ENCODE assay signal across 16 mouse cellular contexts in genomic region chr1:180606796-180607577, GRCm38 (mm10). TPM values are rescaled to one million over a fixed set of nuclear protein-coding genes. Genes with fewer than 3 reads are reported as not detected.
DNase-seq lines count a peak whose midpoint lies in the region; ATAC-seq and TF ChIP-seq lines count a peak whose summit lies in the region.
"Had no signal": no experiment of that assay in that cellular context is flagged by ENCODE, and none has a peak within 500 bp of the region (broad histone marks: within the 10 kb centered on the region; RNA-seq: fewer than 3 reads in every experiment).

No protein-coding gene starts in this region.

- peaks cover 8% of the 10 kb centered on the region for H3K36me3 ChIP-seq in heart, embryonic 14.5 days (ENCODE audit: control insufficient read depth, insufficient read depth, low read length)
- H3K36me3 ChIP-seq in ES-E14 (ENCODE audit: control insufficient read depth, insufficient read depth, low read length, poor library complexity, severe bottlenecking): peaks cover 11% of the 10 kb centered on the region

- no peaks in the 10 kb centered on the region for H3K27me3 ChIP-seq in heart, embryonic 14.5 days (ENCODE audit: control insufficient read depth, insufficient read depth, low read length)
- H3K27me3 ChIP-seq: forebrain, embryonic 12.5 days; hindbrain, embryonic 15.5 days had no signal

- no peak for ATAC-seq in heart, embryonic 14.5 days (ENCODE audit: insufficient number of reproducible peaks, insufficient read depth, low FRiP score, low read depth)
- ATAC-seq in common myeloid progenitor, adult 5-6 weeks (replicated peaks; ENCODE audit: low read depth, poor library complexity, severe bottlenecking): 0 out of 2 replicates have a peak, but pooled peaks have one; percentile 36
- ATAC-seq: liver, postnatal 0 days had no signal

- H3K9me3 ChIP-seq in heart, embryonic 14.5 days (ENCODE audit: control insufficient read depth, low read length): 0 out of 2 replicates have a peak, but pooled peaks cover 5% of the 10 kb centered on the region
- 0 out of 2 replicates have a peak, but pooled peaks cover 3% of the 10 kb centered on the region for H3K9me3 ChIP-seq in ES-E14 (ENCODE audit: control insufficient read depth, insufficient read depth, low read depth, low read length)
- H3K9me3 ChIP-seq: hindbrain, embryonic 15.5 days had no signal

- intact Hi-C loops in heart, postnatal 14 days (cut with DNase I): no loop called here

- no peak overlapping the region for H3K4me3 ChIP-seq in heart, embryonic 14.5 days (ENCODE audit: control insufficient read depth in 1 of 2, insufficient read depth in 1 of 2, low read depth in 1 of 2, low read length in 2 of 2)
- H3K4me3 ChIP-seq in ES-E14 (ENCODE audit: insufficient read depth in 1 of 2, low read depth in 1 of 2, low read length in 2 of 2, poor library complexity in 1 of 2, severe bottlenecking in 1 of 2): no peak overlapping the region
- H3K4me3 ChIP-seq: forebrain, embryonic 12.5 days; hindbrain, embryonic 15.5 days had no signal

- in situ Hi-C loops in ES-E14 (cut with MboI; ENCODE audit: low sequenced_read_pairs in 2 of 2, unreplicated experiment in 2 of 2): no loop called here

- 45% methylated on average over 10 of the region's 10 CpGs for WGBS in heart, embryonic 14.5 days

- DNase-seq in heart, postnatal 14 days: no peak
- DNase-seq in ES-E14 (ENCODE audit: low read depth, low spot score): peak; percentile 50
- DNase-seq in skeletal muscle tissue, adult 2 months (ENCODE audit: low read depth, low spot score): peak; percentile 46
- no peak for DNase-seq in spleen, postnatal 10 days (ENCODE audit: low spot score in 2 of 2)
- DNase-seq in embryo, embryonic 11 days: no peak
- DNase-seq: cerebellum, adult 11 months; kidney, adult 11 months; kidney, postnatal 10 days; left cerebral cortex, postnatal 4 days; liver, postnatal 0 days; thymus, adult 18-20 months had no signal

- peaks cover 22 to 28% of the 10 kb centered on the region in 2 experiments for H3K4me1 ChIP-seq in heart, embryonic 14.5 days (ENCODE audit: control insufficient read depth in 2 of 2, insufficient read depth in 2 of 2, low read length in 2 of 2)
- peaks cover 0 to 14% of the 10 kb centered on the region in 2 experiments; a peak in 2 of 4 replicates for H3K4me1 ChIP-seq in ES-E14 (ENCODE audit: control insufficient read depth in 2 of 2, insufficient read depth in 2 of 2, low read length in 2 of 2, poor library complexity in 1 of 2)
- H3K4me1 ChIP-seq: hindbrain, embryonic 15.5 days had no signal

- H3K27ac ChIP-seq in heart, embryonic 14.5 days (replicated peaks in 1 of 2; ENCODE audit: control insufficient read depth in 1 of 2, insufficient read depth in 1 of 2, low read depth in 2 of 2, low read length in 2 of 2): peak overlapping the region; percentile 58 to 67
- peak overlapping the region; percentile 46; the same call in 1 of the 2 replicates for H3K27ac ChIP-seq in ES-E14 (ENCODE audit: insufficient read depth, low read depth, low read length, poor library complexity, severe bottlenecking)
- H3K27ac ChIP-seq: forebrain, embryonic 12.5 days; hindbrain, embryonic 15.5 days had no signal

- H3K4me2 ChIP-seq in heart, embryonic 14.5 days (ENCODE audit: low read length): no peak overlapping the region
- H3K4me2 ChIP-seq: forebrain, embryonic 12.5 days; hindbrain, embryonic 15.5 days; midbrain, embryonic 11.5 days had no signal

- H3K9ac ChIP-seq in heart, embryonic 14.5 days (ENCODE audit: low read length): no peak overlapping the region
- no peak overlapping the region for H3K9ac ChIP-seq in ES-E14 (ENCODE audit: insufficient read depth, low read depth, low read length, poor library complexity, severe bottlenecking)
- H3K9ac ChIP-seq: forebrain, embryonic 12.5 days; hindbrain, embryonic 15.5 days; liver, postnatal 0 days had no signal

TF ChIP-seq in ES-E14, 5 proteins besides CTCF, POLR2A, EP300 and RAD21:
- TF ChIP-seq CHD2 (IDR thresholded peaks at IDR 0.05; ENCODE audit: low read depth, low read length) (no peak), MAFK (IDR thresholded peaks at IDR 0.05; ENCODE audit: insufficient read depth, low read depth, low read length) (no peak), ZC3H11A (IDR thresholded peaks at IDR 0.05; ENCODE audit: borderline replicate concordance, low read depth, low read length) (no peak), ZNF384 (IDR thresholded peaks at IDR 0.05; ENCODE audit: low read depth, low read length) (no peak), HCFC1 (IDR thresholded peaks at IDR 0.05; ENCODE audit: borderline replicate concordance, insufficient read depth, low read length) (no peak)

RNA-seq across cellular contexts. Expression of gene Lin9, which starts 34.0 kb away (rescaled TPM):
- 13.8 and 15.1 TPM in 2 replicates for polyA plus RNA-seq in heart, embryonic 14.5 days (2014; fragmentation: Nextera tagmentation; extraction: Ambion mirVana)
- 1 to 10 TPM; 3.8 to 4.1 TPM for total RNA-seq in heart, postnatal 14 days (2021)
- total RNA-seq in ES-E14 (2012; rRNA removed): 14.3 and 15.9 TPM in 2 replicates
- 38.8 and 54.7 TPM in 2 replicates for total RNA-seq in common myeloid progenitor, adult 5-6 weeks (2017)

RNA-seq across cellular contexts. Expression of gene Parp1, which starts 38.3 kb away (rescaled TPM):
- polyA plus RNA-seq in heart, embryonic 14.5 days (2014; fragmentation: Nextera tagmentation; extraction: Ambion mirVana): 78.1 and 85.2 TPM in 2 replicates
- total RNA-seq in heart, postnatal 14 days (2021): 10 to 100 TPM; 57.4 to 63.8 TPM
- 271 and 296 TPM in 2 replicates for total RNA-seq in ES-E14 (2012; rRNA removed)
- total RNA-seq in common myeloid progenitor, adult 5-6 weeks (2017): 215 and 222 TPM in 2 replicates

Comparison
In these comparisons a context has a peak if more than half of its experiments do, and no peak if none do; other contexts are left out.
1. DNase-seq: peak in ES-E14 (single experiment) and skeletal muscle tissue, adult 2 months (single experiment); none in heart, postnatal 14 days (0 of 2), spleen, postnatal 10 days (0 of 2) and embryo, embryonic 11 days (single experiment).